Mouse (Mus musculus) lung, adult 18-20 months (tissue): ENCODE measurements around the gene Dip2a.
A peak's percentile ranks its signal among the peaks of the same experiment; 100 is the strongest.

ENCODE experiments used
- DNase-seq, 2 experiments: peaks; one replicate each; pipeline ENCODE4 v3.0.0; 2022; ENCODE audit warnings: mixed read lengths in 2 of 2

Gene Dip2a

DNA sequence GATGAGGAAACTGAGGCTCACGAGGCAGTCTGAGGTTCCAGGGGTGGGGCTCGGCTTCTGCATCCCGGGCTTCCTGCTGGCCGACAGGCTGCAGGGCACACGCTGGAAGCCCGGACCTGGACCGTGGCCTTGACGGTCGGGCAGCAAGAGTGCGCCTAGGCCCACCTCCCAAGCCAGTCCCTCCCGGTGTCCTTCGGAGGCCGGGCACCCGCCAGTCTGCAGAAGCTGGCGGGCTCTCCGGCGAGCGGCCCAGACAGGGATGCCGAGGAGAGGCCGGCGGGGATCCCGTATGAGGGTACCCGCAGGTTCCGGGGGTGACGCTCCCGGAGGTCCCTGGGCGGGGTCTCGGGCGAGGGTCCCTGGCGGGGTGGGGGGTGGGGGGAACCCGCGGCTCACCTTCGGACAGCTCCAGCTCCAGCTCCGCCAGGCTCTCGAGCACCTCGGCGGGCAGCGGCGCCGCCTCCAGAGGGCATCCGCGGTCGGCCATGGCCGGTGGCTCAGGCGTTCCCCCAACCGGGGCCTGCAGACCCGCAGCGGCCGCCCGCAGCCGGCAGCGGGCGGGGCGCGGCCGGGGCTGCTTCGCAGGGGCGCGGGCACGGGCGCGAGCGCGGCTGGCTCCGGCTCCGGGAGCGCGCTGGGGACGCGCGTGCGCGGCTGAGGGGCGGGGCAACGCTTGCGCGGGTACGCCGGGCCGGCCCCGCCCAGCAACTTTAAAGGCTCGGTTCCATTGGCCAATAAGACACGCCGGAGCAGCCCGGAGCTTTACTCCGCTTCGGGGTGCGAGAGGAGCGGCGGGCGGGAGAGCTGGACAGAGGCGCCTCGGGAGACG lies at the start of gene Dip2a:
Dip2a (minus strand) TSS at position 581 of the 829 bp plus-strand sequence.
- peak; percentile 93 for DNase-seq

GRCm38 (mm10) chr10:76392596-76392995 lies 47.5 kb upstream of the Dip2a start:
- no peak for DNase-seq

GRCm38 (mm10) chr10:76391786-76392185 lies 46.7 kb upstream of the Dip2a start:
- DNase-seq, result peak; percentile 19

- no peak for DNase-seq
Observed at GRCm38 (mm10) chr10:76391166-76391565, 46.1 kb upstream of the Dip2a start.

GRCm38 (mm10) chr10:76374981-76375380 lies 29.9 kb upstream of the Dip2a start:
- DNase-seq, result no peak

DNA sequence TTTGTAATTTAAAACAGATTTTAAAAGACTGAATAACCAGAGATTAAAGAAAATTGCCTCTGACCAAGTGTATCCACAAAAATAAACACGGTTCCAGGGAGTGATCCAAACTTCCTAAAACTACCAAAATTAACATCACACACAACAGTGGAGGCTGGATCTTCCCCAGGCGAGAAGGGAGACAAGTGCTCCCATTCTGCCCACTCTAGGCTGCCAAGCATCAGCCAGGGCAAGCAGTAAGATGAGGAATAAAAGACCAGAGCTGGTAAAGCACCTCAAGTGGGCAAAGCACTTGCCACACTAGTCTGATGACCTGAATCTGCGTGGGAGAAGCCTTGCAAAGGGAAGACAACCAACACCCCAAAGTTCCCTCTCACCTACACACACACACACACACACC lies 26.6 kb upstream of the Dip2a start:
- no peak for DNase-seq

GRCm38 (mm10) chr10:76368766-76369165 lies 23.7 kb upstream of the Dip2a start:
- no peak for DNase-seq

DNA sequence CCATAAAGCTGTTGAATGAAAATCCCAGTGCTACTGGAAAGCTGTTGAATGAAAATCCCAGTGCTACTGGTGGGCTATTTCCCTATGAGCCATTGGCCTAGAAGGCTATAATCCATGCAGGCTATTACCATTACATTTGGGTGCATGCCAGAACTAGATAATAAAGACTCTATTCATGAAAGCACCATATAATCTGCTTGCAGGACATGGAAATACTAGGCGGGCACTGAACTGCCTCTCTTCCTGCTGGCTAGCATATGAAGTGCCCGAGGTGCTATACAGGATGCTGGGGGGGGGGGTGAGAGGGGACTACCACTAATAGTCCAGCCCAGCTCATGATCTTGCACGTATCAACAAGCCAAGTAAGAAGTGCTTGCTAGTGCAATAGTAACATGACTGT lies 18.1 kb upstream of the Dip2a start:
- DNase-seq, result no peak

DNA sequence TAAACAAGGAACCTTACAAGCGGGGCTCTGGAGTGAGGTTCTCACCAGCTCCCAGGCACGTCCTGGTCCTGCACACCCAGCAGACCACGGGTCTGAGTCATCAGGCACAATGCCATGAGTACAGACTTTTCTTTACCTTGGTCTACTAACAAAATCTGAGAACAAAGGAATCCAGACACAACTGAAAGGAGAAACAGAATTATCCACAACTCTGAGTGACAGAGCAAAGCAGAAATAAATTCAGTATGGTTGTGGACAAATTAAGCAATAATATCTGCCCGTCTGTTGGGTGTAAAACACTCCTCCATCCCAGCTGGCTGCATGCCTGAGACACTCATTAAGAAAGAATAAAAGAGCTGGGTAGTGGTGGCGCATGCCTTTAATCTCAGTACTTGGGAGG lies 13.4 kb upstream of the Dip2a start:
- peak in 1 of 2 experiments; percentile 39 for DNase-seq

- DNase-seq, result no peak
Observed at GRCm38 (mm10) chr10:76357286-76357875, 12.3 kb upstream of the Dip2a start.

- no peak for DNase-seq
Observed at GRCm38 (mm10) chr10:76354974-76355373, 9.9 kb upstream of the Dip2a start.

GRCm38 (mm10) chr10:76353986-76354385 lies 8.9 kb upstream of the Dip2a start:
- DNase-seq, result no peak

DNA sequence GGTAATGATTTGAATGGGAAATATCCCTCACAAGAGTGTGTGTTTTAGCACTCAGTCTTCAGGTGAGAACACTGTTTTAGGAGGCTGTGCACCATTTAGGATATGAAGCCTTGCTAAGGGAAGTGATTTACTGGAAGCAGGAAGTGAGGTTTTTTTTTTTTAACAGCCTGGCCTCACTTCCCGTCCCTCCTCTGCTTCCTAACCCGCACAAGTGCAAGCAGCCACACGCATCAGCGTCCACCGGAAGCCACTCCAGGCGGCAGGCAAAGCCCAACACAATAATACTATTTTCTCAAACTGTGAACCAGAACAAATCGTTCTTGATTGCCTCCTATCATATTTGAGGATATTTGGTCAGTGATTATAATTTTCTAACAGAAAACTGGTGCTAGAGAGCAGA lies 6.9 kb upstream of the Dip2a start:
- DNase-seq, result no peak

GRCm38 (mm10) chr10:76346589-76346988 lies 1.5 kb upstream of the Dip2a start:
- DNase-seq, result peak; percentile 42 to 45

GRCm38 (mm10) chr10:76346043-76346491 lies 976 bp upstream of the Dip2a start:
- DNase-seq, result peak; percentile 15 to 34

DNA sequence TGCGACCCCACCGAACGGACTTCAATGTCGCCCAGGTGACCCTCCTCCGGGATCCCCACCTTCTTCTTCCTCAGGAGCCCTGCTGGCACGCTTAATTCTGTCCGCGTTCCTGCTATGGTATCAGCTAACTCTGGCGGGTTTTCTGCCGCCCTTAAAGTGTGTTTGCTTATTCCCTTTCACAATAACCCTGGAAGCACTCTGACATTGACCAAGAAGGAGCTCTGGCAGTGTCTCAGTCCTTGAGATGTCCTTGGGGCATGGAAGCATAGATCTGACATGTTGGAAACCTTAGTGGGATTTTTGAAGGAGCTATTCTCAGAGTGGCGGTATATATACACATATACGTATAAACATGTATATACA lies 430 bp upstream of the Dip2a start:
- DNase-seq, result no peak

DNA sequence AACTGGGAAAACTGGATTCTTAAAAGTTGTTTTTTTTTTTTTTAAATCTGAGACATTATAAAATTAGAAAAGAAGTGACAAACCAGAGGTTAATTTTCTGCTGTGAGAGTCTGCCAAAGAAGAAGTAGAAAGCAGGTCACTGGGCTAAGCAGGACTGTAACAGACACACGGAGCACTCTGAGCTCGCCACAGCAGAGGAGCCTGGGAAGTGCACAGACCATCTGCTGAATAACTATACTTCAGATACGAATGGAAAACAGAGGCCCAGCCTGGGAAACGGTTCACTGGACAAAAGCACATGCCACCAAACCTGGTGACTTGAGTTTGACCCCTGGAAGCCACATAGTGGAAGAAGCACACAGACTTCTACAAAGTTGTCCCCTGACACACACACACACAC lies 10.7 kb downstream of the Dip2a start:
- no peak for DNase-seq

GRCm38 (mm10) chr10:76332040-76332439 lies 13.1 kb downstream of the Dip2a start:
- DNase-seq, result no peak

DNA sequence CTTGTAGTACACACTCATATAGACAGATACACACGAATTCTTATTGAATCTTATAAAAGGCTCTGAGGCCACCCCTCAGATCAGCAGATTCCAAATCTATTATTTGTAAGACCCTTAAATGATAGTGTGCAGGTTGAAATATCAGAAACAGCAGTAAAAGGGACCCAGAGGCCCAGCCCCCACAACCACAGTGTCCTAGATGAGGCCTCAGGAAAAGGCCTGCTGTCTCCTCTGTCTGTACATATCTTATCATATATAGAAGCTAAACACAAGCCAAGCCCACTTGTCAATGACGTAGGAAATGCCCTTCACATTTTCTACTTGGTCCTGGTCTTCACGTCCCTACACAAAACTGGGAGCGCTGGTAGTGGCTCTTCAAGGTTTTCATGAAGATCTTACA lies 16.0 kb downstream of the Dip2a start:
- DNase-seq, result no peak

DNA sequence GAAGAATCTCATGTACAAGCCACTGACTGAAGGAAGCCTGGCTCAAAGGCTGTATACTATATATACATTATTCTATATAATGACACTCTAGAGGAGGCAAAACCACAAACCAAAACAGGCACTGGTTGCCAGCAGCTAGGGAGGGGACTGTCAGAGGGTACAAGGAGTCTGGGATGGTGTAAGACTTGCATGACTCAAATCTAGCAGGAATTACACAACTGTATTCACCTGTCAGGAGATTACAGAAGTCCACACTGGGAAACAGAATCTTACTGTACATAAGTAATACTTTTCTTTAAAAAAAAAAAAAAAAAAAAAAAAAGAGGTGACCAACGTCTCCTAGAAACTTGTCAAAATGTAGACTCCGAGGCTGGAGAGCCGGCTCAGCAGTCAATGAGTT lies 16.5 kb downstream of the Dip2a start:
- DNase-seq, result peak in 1 of 2 experiments; percentile 16

DNA sequence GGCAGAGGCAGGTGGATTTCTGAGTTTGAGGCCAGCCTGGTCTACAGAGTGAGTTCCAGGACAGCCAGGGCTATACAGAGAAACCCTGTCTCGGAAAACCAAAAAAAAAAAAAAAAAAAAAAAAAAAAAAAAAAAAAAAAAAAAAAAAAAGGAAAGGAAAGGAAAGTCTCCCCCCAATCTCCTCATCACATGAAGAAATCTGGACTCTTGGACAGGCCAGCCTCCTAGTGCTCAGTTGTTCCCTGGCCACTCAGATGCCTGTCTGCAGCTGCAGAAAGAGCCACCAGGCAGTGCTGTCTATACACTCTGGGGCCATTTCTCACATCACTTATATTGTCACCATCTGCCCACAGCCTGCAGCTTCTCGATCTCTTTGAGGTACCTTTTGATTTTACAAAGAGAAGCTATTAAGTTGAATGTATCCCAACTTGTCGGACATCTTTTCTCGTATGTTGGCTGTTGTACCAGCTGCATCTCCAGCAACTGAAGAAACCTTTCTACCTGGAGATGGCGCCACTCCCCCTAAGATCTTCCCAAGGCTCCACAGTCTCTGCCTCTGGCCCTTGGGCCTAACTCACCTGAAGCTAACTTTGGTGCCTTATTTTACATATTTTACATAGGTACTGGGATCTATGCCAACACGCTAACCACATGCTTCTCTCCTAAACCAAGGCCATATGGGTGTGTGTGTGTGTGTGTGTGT lies 18.6 kb downstream of the Dip2a start:
- DNase-seq, result peak; percentile 31 to 37

GRCm38 (mm10) chr10:76317623-76318022 lies 27.5 kb downstream of the Dip2a start:
- DNase-seq, result no peak

DNA sequence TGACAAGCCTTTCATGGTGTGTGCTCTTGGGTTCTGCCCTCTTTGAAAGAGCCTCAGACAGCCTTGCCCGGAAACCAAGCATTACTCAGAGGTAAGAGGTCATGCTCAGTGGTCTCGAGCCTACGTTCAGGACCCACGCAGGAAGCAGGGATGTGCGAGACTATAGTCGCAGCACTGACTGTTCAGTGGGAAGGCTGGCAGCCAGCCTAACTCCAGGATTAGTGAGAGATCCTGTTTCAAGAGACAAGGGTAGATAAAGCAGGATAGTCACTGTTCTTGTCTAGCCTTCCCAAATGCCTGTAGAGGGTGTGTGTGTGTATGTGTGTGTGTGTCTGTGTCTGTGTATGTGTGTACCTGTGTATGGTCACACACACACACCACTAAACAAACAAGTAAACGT lies 28.9 kb downstream of the Dip2a start:
- no peak for DNase-seq

- no peak for DNase-seq
Observed at GRCm38 (mm10) chr10:76306738-76307137, 38.4 kb downstream of the Dip2a start.
